Mouse (Mus musculus): ENCODE measurements at regions not wholly inside any gene's neighbourhood (a gene's known extent, or its start where the extent isn't known, plus 50 kb on each side); places are given as distances from the start of the nearest gene placed in this dataset.

GRCm38 (mm10) chr13:101235110-101235509 is 401.9 kb upstream of the Slc30a5 start:
- TF ChIP-seq TAL1 (conservative IDR thresholded peaks at IDR 0.05; ENCODE audit: low read depth, low read length) (no peak), GATA1 (IDR thresholded peaks at IDR 0.05; ENCODE audit: borderline replicate concordance, low read length) (no peak), CTCF (IDR thresholded peaks at IDR 0.05; ENCODE audit: low read depth, low read length) (no peak), POLR2AphosphoS5 (IDR thresholded peaks at IDR 0.05; ENCODE audit: insufficient replicate concordance, low read depth, low read length) (no peak), GATA2 (IDR thresholded peaks at IDR 0.05; ENCODE audit: borderline replicate concordance, low read depth, low read length) (no peak)

Measured in G1E (cell line).